Mouse (Mus musculus) lung, postnatal 0 days (tissue): ENCODE results near the gene Ptprn2. TPM values are rescaled to one million over a fixed set of nuclear protein-coding genes. Genes with fewer than 3 reads are reported as not detected.
A peak's percentile ranks its signal among the peaks of the same experiment; 100 is the strongest.

ENCODE experiments used
- ATAC-seq: fragments of 200-750 bp; cut with Nextera tagmentation; 2 replicates; pipeline ENCODE4 v1.8.0; 2017; ENCODE audit warnings: moderate library complexity
- DNase-seq: peaks from one replicate; pipeline ENCODE4 v3.0.0-alpha.2; 2016; ENCODE audit warnings: low spot score
- H3K27ac ChIP-seq: fragments of 300-500 bp; sonication (generic); 2 replicates; pipeline ENCODE4 v1.5.1; 2014; ENCODE audit warnings: antibody characterized with exemption, mild to moderate bottlenecking, low read length, mixed read lengths
- H3K27me3 ChIP-seq: fragments of 300-500 bp; sonication (generic); replicated peaks from 2 replicates; pipeline ENCODE4 v1.6.1; 2014; ENCODE audit warnings: low read length, mixed read lengths; ENCODE audit not compliant: insufficient read depth
- H3K36me3 ChIP-seq: fragments of 300-500 bp; sonication (generic); 2 replicates; pipeline ENCODE4 v1.6.1; 2014; ENCODE audit warnings: low read length, mixed read lengths; ENCODE audit not compliant: insufficient read depth
- H3K4me1 ChIP-seq: fragments of 300-500 bp; sonication (generic); 2 replicates; pipeline ENCODE4 v1.6.1; 2014; ENCODE audit warnings: antibody characterized with exemption, low read depth, low read length, mixed read lengths; ENCODE audit not compliant: insufficient read depth
- H3K4me2 ChIP-seq: fragments of 300-500 bp; sonication (generic); replicated peaks from 2 replicates; pipeline ENCODE4 v1.6.1; 2014; ENCODE audit warnings: low read depth, mild to moderate bottlenecking, low read length, moderate library complexity, mixed read lengths
- H3K4me3 ChIP-seq: fragments of 300-500 bp; sonication (generic); 2 replicates; pipeline ENCODE4 v1.5.1; 2014; ENCODE audit warnings: low read depth, low read length
- H3K9ac ChIP-seq: fragments of 300-500 bp; sonication (generic); replicated peaks from 2 replicates; pipeline ENCODE4 v1.6.1; 2014; ENCODE audit warnings: low read depth, mild to moderate bottlenecking
- H3K9me3 ChIP-seq: fragments of 300-500 bp; sonication (generic); 2 replicates; pipeline ENCODE4 v1.6.1; 2016; ENCODE audit warnings: low read length, mixed read lengths
- CTCF ChIP-seq: IDR thresholded peaks from 2 replicates; pipeline ENCODE4 v1.5.1; 2016; ENCODE audit warnings: antibody characterized with exemption, mild to moderate bottlenecking
- EP300 ChIP-seq: IDR thresholded peaks from 2 replicates; pipeline ENCODE4 v1.6.1; 2016; ENCODE audit warnings: antibody characterized with exemption, mild to moderate bottlenecking, control low read depth
- WGBS: fragments of 180-500 bp; shearing (Covaris S2); extraction: QIAGEN DNeasy Blood & Tissue Kit; methylation state at CpG from one replicate; pipeline ENCODE4 v1.1.7; 2014; 5-methylcytosine and 5-hydroxymethylcytosine counted together
- polyA plus RNA-seq: library from polyadenylated mRNA; unstranded; fragments of >200 nt; fragmentation: Nextera tagmentation; extraction: Ambion mirVana; gene quantifications from 2 replicates; pipeline ENCODE4 v1.2.1, GENCODE M21; 2015

Gene Ptprn2
- polyA plus RNA-seq, 1 experiment from 2014 or later: 0.24 TPM

DNA sequence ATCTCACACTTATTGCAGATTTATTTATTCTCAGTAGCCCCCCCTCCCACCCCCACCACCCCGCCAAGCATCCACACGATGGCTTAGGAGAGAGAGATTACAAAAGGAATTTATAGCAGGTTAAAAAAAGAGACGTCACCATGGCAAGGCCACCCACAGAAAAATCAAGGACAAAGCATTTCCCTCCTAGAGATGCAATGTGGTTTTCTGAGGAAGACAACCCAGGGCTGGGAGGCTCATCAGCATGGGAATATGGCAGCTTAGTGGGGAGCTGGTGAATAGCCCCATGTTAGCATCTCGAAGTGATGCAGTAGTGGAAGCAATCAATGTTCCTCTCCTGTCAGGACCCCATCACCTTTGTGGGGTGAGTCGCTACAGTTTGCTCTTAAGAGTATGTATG is 649.7 kb downstream of the Ptprn2 start:
- DNase-seq: no peak
- Histone ChIP-seq H3K4me3 (no peak overlapping the region), H3K9me3 (no peaks in the 10 kb centered on the region), H3K9ac (no peak overlapping the region), H3K27me3 (no peaks in the 10 kb centered on the region), H3K27ac (no peak overlapping the region), H3K4me2 (no peak overlapping the region), H3K36me3 (no peaks in the 10 kb centered on the region), H3K4me1 (no peaks in the 10 kb centered on the region)
- ATAC-seq: no peak
- TF ChIP-seq CTCF (no peak), EP300 (no peak)
- WGBS: 71% methylated on average over 5 of the region's 5 CpGs

- no peak overlapping the region for H3K4me2 ChIP-seq
- 66% methylated on average over 5 of the region's 5 CpGs for WGBS
- DNase-seq: no peak
- H3K27me3 ChIP-seq: no peaks in the 10 kb centered on the region
- H3K4me3 ChIP-seq: no peak overlapping the region
- TF ChIP-seq EP300 (no peak), CTCF (no peak)
- ATAC-seq: no peak
- H3K27ac ChIP-seq: no peak overlapping the region
- H3K4me1 ChIP-seq: no peaks in the 10 kb centered on the region
- no peak overlapping the region for H3K9ac ChIP-seq
- H3K9me3 ChIP-seq: no peaks in the 10 kb centered on the region
- H3K36me3 ChIP-seq: no peaks in the 10 kb centered on the region
These were observed 651.0 kb downstream of the Ptprn2 start for GRCm38 (mm10) chr12:117136472-117137010.

DNA sequence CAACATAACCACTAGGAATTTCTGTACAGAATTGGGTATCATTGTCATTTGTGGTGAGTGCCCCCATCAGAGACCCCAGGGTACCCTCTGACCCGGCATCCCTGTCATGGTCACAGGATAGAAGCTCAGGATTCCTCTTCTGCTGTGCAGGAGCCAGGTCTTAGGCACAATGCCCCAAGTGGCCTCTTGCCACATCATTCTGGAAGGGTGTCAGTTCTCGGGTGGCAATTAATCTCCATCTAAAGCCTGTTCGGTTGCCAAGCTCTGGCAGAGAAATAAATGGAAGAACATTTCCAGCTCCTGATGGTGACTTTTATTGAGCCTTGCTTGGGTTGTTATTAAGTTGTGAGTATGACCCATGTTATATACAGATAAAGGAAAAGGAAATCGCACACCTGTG is 655.4 kb downstream of the Ptprn2 start:
- H3K9me3 ChIP-seq: no peaks in the 10 kb centered on the region
- H3K27me3 ChIP-seq: no peaks in the 10 kb centered on the region
- H3K4me3 ChIP-seq: no peak overlapping the region
- H3K36me3 ChIP-seq: no peaks in the 10 kb centered on the region
- no peak for TF ChIP-seq EP300
- no peak for TF ChIP-seq CTCF
- no peaks in the 10 kb centered on the region for H3K4me1 ChIP-seq
- no peak for DNase-seq
- H3K4me2 ChIP-seq: no peak overlapping the region
- H3K27ac ChIP-seq: no peak overlapping the region
- WGBS: 73% methylated on average over 4 of the region's 4 CpGs
- H3K9ac ChIP-seq: no peak overlapping the region
- ATAC-seq: no peak

DNA sequence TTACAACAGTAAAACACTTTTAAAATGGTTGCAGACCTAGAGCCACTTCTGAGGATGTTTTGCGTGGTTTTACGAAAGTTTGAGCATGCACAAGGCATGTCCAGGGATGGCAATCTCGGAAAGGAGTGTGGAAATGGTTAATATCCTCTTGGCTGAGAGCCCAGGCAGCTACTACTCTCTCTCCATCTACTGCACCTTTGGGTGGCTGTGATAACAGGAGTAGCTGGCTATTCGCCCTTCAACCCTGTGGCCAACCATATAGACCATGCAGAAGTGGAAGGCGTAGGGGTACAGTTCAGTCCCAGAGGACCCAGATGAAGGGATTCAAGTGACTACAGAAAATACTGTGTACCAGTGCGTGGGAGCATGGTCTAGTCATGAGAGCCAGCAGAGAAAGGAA is 655.9 kb downstream of the Ptprn2 start:
- DNase-seq: no peak
- Histone ChIP-seq H3K27ac (no peak overlapping the region), H3K4me3 (no peak overlapping the region), H3K4me2 (no peak overlapping the region), H3K9ac (no peak overlapping the region), H3K9me3 (no peaks in the 10 kb centered on the region), H3K27me3 (no peaks in the 10 kb centered on the region), H3K4me1 (no peaks in the 10 kb centered on the region), H3K36me3 (no peaks in the 10 kb centered on the region)
- ATAC-seq: no peak
- 59% methylated on average over 6 of the region's 6 CpGs for WGBS
- TF ChIP-seq CTCF (no peak), EP300 (no peak)

DNA sequence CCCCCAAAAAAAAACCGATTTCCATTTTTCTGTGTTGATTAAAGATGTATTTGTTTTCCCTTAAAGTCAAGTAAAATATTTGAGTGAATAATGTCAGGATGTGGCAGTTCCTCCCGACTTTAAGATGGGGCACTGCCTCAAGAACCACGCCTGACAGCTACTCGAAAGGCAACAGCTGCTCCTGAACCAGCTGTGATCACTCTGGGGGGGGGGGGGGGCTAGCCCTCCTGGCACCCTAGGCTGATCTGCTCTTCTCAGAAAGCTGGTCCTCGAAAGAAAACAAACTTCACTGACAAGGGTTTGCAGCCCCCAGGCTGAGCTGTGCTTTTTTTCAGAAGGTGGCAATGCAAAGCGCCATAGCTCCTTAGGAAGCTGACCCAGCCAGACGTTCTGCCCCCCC is 663.7 kb downstream of the Ptprn2 start:
- peak; percentile 48 for ATAC-seq
- peak; percentile 28 for DNase-seq
- H3K4me3 ChIP-seq: no peak overlapping the region
- H3K9ac ChIP-seq: no peak overlapping the region
- H3K9me3 ChIP-seq: no peaks in the 10 kb centered on the region
- no peak overlapping the region for H3K4me2 ChIP-seq
- TF ChIP-seq CTCF (no peak), EP300 (no peak)
- WGBS: 11% methylated on average over 7 of the region's 7 CpGs
- H3K4me1 ChIP-seq: no peaks in the 10 kb centered on the region
- no peak overlapping the region for H3K27ac ChIP-seq
- peaks cover 42% of the 10 kb centered on the region for H3K27me3 ChIP-seq
- no peaks in the 10 kb centered on the region for H3K36me3 ChIP-seq

- no peak for DNase-seq
- ATAC-seq: no peak
- 13% methylated on average over 33 of the region's 33 CpGs for WGBS
- no peaks in the 10 kb centered on the region for H3K36me3 ChIP-seq
- no peak overlapping the region for H3K27ac ChIP-seq
- H3K4me3 ChIP-seq: 0 out of 2 replicates have a peak overlapping the region, but pooled peaks have one; percentile 10
- H3K4me1 ChIP-seq: no peaks in the 10 kb centered on the region
- H3K27me3 ChIP-seq: peaks cover 58% of the 10 kb centered on the region
- H3K9ac ChIP-seq: no peak overlapping the region
- TF ChIP-seq EP300: no peak
- TF ChIP-seq CTCF: no peak
- peak overlapping the region; percentile 14; the same call in 1 of the 2 replicates for H3K4me2 ChIP-seq
- no peaks in the 10 kb centered on the region for H3K9me3 ChIP-seq
These were observed 665.3 kb downstream of the Ptprn2 start for GRCm38 (mm10) chr12:117150611-117151395.
